Mouse (Mus musculus) forebrain, embryonic 10.5 days (tissue): ENCODE data around the gene Bmp6. TPM values are rescaled to one million over a fixed set of nuclear protein-coding genes. Genes with fewer than 3 reads are reported as not detected.

Experiments used
- DNase-seq: peaks from one replicate; pipeline ENCODE4 v3.0.0-alpha.2; 2017; ENCODE audit warnings: low spot score; ENCODE audit errors: extremely low spot score
- H3K27ac ChIP-seq: fragments of 300-500 bp; sonication (generic); 2 replicates; pipeline ENCODE4 v1.5.1; 2016; ENCODE audit warnings: mild to moderate bottlenecking
- H3K27me3 ChIP-seq: fragments of 300-500 bp; sonication (generic); 2 replicates; pipeline ENCODE4 v1.6.1; 2016; ENCODE audit warnings: mild to moderate bottlenecking; ENCODE audit not compliant: poor library complexity, severe bottlenecking
- H3K36me3 ChIP-seq: fragments of 300-500 bp; sonication (generic); replicated peaks from 2 replicates; pipeline ENCODE4 v1.6.1; 2016; ENCODE audit warnings: mild to moderate bottlenecking, moderate library complexity
- H3K4me1 ChIP-seq: fragments of 300-500 bp; sonication (generic); 2 replicates; pipeline ENCODE4 v1.6.1; 2016
- H3K4me3 ChIP-seq: fragments of 300-500 bp; sonication (generic); 2 replicates; pipeline ENCODE4 v1.5.1; 2016; ENCODE audit warnings: mild to moderate bottlenecking, moderate library complexity
- H3K9me3 ChIP-seq: fragments of 300-500 bp; sonication (generic); 2 replicates; pipeline ENCODE4 v1.6.1; 2016; ENCODE audit warnings: mild to moderate bottlenecking, moderate library complexity
- WGBS: fragments of 180-500 bp; shearing (Covaris S2); methylation state at CpG from one replicate; pipeline ENCODE4 v1.1.7; 2016; 5-methylcytosine and 5-hydroxymethylcytosine counted together
- polyA plus RNA-seq: library from polyadenylated mRNA; unstranded; fragments of >200 nt; fragmentation: Nextera tagmentation; extraction: Ambion mirVana; gene quantifications from 2 replicates; pipeline ENCODE4 v1.2.1, GENCODE M21; 2016

Bmp6 gene
- polyA plus RNA-seq, 1 experiment from 2014 or later, result 2.5 TPM

- peak; percentile 86 for DNase-seq
- Histone ChIP-seq H3K4me3 (peak overlapping the region; percentile 94), H3K4me1 (peaks cover 32% of the 10 kb centered on the region), H3K36me3 (peaks cover 13% of the 10 kb centered on the region), H3K27ac (peak overlapping the region; percentile 94), H3K27me3 (peaks cover 8% of the 10 kb centered on the region; the same call in 1 of the 2 replicates), H3K9me3 (no peaks in the 10 kb centered on the region)
- under 1% methylated on average over 84 of the region's 87 CpGs for WGBS
Measured at GRCm38 (mm10) chr13:38527797-38528650, 183.1 kb downstream of the Bmp6 start.

- Histone ChIP-seq H3K4me3 (peak within 1 kb of the TSS; percentile 94), H3K9me3 (no peaks in the 10 kb centered on the region), H3K36me3 (peaks cover 7% of the 10 kb centered on the region; the same call in 1 of the 2 replicates), H3K27ac (peak within 1 kb of the TSS; percentile 94), H3K27me3 (peaks cover 8% of the 10 kb centered on the region; the same call in 1 of the 2 replicates), H3K4me1 (peaks cover 32% of the 10 kb centered on the region)
- 58% methylated on average over 9 of the region's 9 CpGs for WGBS
- no peak for DNase-seq
Measured at GRCm38 (mm10) chr13:38528687-38529294, 183.9 kb downstream of the Bmp6 start, which contains the start of gene Txndc5. TSS of gene Txndc5 (minus strand) at chr13:38528824.

- Histone ChIP-seq H3K27me3 (peaks cover 8% of the 10 kb centered on the region; the same call in 1 of the 2 replicates), H3K4me3 (no peak overlapping the region), H3K9me3 (no peaks in the 10 kb centered on the region), H3K27ac (no peak overlapping the region), H3K4me1 (peaks cover 32% of the 10 kb centered on the region), H3K36me3 (peaks cover 7% of the 10 kb centered on the region; the same call in 1 of the 2 replicates)
- WGBS, result 91% methylated on average over 6 of the region's 6 CpGs
- DNase-seq, result no peak
Measured at GRCm38 (mm10) chr13:38529576-38529975, 184.7 kb downstream of the Bmp6 start.

GRCm38 (mm10) chr13:38531498-38531897, 186.6 kb downstream of the Bmp6 start:
- 94% methylated on average over 4 of the region's 4 CpGs for WGBS
- H3K4me3 ChIP-seq, result no peak overlapping the region
- H3K27ac ChIP-seq, result no peak overlapping the region
- peaks cover 8% of the 10 kb centered on the region; the same call in 1 of the 2 replicates for H3K27me3 ChIP-seq
- peaks cover 19% of the 10 kb centered on the region for H3K4me1 ChIP-seq
- no peaks in the 10 kb centered on the region for H3K36me3 ChIP-seq
- DNase-seq, result no peak
- H3K9me3 ChIP-seq, result no peaks in the 10 kb centered on the region

- peaks cover 8% of the 10 kb centered on the region; the same call in 1 of the 2 replicates for H3K27me3 ChIP-seq
- WGBS, result 90% methylated on average over 10 of the region's 10 CpGs
- DNase-seq, result no peak
Measured at GRCm38 (mm10) chr13:38533461-38533860, 188.6 kb downstream of the Bmp6 start.

GRCm38 (mm10) chr13:38534016-38534415, 189.1 kb downstream of the Bmp6 start:
- Histone ChIP-seq H3K27me3 (peaks cover 8% of the 10 kb centered on the region; the same call in 1 of the 2 replicates), H3K27ac (no peak overlapping the region), H3K9me3 (no peaks in the 10 kb centered on the region), H3K4me3 (no peak overlapping the region), H3K36me3 (no peaks in the 10 kb centered on the region), H3K4me1 (no peaks in the 10 kb centered on the region)
- DNase-seq, result no peak
- 54% methylated on average over 6 of the region's 6 CpGs for WGBS

More at GRCm38 (mm10) chr13:38533461-38533860, 188.6 kb downstream of the Bmp6 start:
- Histone ChIP-seq H3K4me3 (no peak overlapping the region), H3K36me3 (no peaks in the 10 kb centered on the region), H3K27ac (no peak overlapping the region), H3K4me1 (peaks cover 5% of the 10 kb centered on the region), H3K9me3 (no peaks in the 10 kb centered on the region)

GRCm38 (mm10) chr13:38534731-38535130, 189.8 kb downstream of the Bmp6 start:
- Histone ChIP-seq H3K4me3 (no peak overlapping the region), H3K9me3 (no peaks in the 10 kb centered on the region), H3K27ac (no peak overlapping the region), H3K36me3 (no peaks in the 10 kb centered on the region), H3K27me3 (peaks cover under 1% of the 10 kb centered on the region; the same call in 1 of the 2 replicates), H3K4me1 (no peaks in the 10 kb centered on the region)
- no peak for DNase-seq
- 88% methylated on average over 6 of the region's 6 CpGs for WGBS

- DNase-seq, result no peak
- H3K4me3 ChIP-seq, result no peak overlapping the region
- no peaks in the 10 kb centered on the region for H3K36me3 ChIP-seq
- H3K4me1 ChIP-seq, result no peaks in the 10 kb centered on the region
- no peak overlapping the region for H3K27ac ChIP-seq
- no peaks in the 10 kb centered on the region for H3K9me3 ChIP-seq
- no peaks in the 10 kb centered on the region for H3K27me3 ChIP-seq
Measured at GRCm38 (mm10) chr13:38537521-38537920, 192.6 kb downstream of the Bmp6 start.

GRCm38 (mm10) chr13:38539192-38539900, 194.4 kb downstream of the Bmp6 start:
- no peaks in the 10 kb centered on the region for H3K9me3 ChIP-seq
- no peaks in the 10 kb centered on the region for H3K4me1 ChIP-seq
- DNase-seq, result no peak
- H3K4me3 ChIP-seq, result no peak overlapping the region
- H3K27me3 ChIP-seq, result no peaks in the 10 kb centered on the region
- H3K36me3 ChIP-seq, result no peaks in the 10 kb centered on the region
- H3K27ac ChIP-seq, result no peak overlapping the region
- 92% methylated on average over 7 of the region's 7 CpGs for WGBS

GRCm38 (mm10) chr13:38543455-38544125, 198.7 kb downstream of the Bmp6 start:
- no peak overlapping the region for H3K27ac ChIP-seq
- no peaks in the 10 kb centered on the region for H3K27me3 ChIP-seq
- H3K4me3 ChIP-seq, result no peak overlapping the region
- 86% methylated on average over 8 of the region's 8 CpGs for WGBS
- H3K9me3 ChIP-seq, result no peaks in the 10 kb centered on the region
- DNase-seq, result no peak
- H3K36me3 ChIP-seq, result no peaks in the 10 kb centered on the region
- no peaks in the 10 kb centered on the region for H3K4me1 ChIP-seq

- Histone ChIP-seq H3K9me3 (no peaks in the 10 kb centered on the region), H3K4me3 (no peak overlapping the region), H3K27me3 (no peaks in the 10 kb centered on the region), H3K36me3 (no peaks in the 10 kb centered on the region), H3K27ac (no peak overlapping the region), H3K4me1 (no peaks in the 10 kb centered on the region)
- DNase-seq, result no peak
- WGBS, result 90% methylated on average over 8 of the region's 8 CpGs
Measured at GRCm38 (mm10) chr13:38544769-38545445, 200.0 kb downstream of the Bmp6 start.

- no peak overlapping the region for H3K27ac ChIP-seq
- no peaks in the 10 kb centered on the region for H3K4me1 ChIP-seq
- no peaks in the 10 kb centered on the region for H3K27me3 ChIP-seq
- H3K36me3 ChIP-seq, result no peaks in the 10 kb centered on the region
- no peaks in the 10 kb centered on the region for H3K9me3 ChIP-seq
- DNase-seq, result no peak
- 71% methylated on average over 3 of the region's 3 CpGs for WGBS
- no peak overlapping the region for H3K4me3 ChIP-seq
Measured at GRCm38 (mm10) chr13:38545460-38545859, 200.6 kb downstream of the Bmp6 start.
